Mouse (Mus musculus): ENCODE measurements around the gene Gm5938.

The Gm5938 gene

GRCm38 (mm10) chrX:78125167-78125566 lies at the start of gene Gm5938:
Gm5938 (plus strand) TSS chrX:78125467.
- DNase-seq = no peak

DNA sequence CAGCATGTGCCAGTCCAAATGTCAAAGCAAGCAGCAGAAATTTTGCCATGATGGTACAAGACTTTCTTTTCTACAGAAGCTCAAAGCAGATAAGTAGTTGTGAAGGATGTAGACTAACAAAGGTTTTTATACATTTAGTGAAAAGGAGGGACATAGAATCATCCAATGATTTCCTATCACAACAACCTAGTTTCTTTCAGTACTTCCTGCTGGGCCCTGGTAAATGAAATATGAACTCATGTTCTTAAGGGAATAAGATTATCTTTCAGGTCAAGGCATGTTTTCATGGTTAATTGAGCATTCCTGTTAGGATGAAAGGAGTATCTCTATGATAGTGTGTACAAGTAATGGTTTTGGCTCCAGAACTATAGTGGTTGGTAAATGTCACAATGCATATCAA lies 34.0 kb upstream of the Gm5938 start, which contains the start of gene Obp1a:
Gene Obp1a (minus strand): TSS at position 101 of the 400 bp plus-strand sequence.
- DNase-seq = no peak
